Mouse (Mus musculus): ENCODE results near the gene Spp1. TPM values are rescaled to one million over a fixed set of nuclear protein-coding genes. Genes with fewer than 3 reads are reported as not detected.
A peak's percentile ranks its signal among the peaks of the same experiment; 100 is the strongest.

The Spp1 gene
- polyA plus RNA-seq, 1 experiment: 0.89 TPM

- Histone ChIP-seq H3K36me3 (ENCODE audit: control insufficient read depth, insufficient read depth, low read length) (no peaks in the 10 kb centered on the region), H3K4me3 (ENCODE audit: control insufficient read depth, low read depth, low read length) (no peak overlapping the region), H3K27me3 (ENCODE audit: control insufficient read depth, insufficient read depth, low read length) (no peaks in the 10 kb centered on the region), H3K4me1 (ENCODE audit: control insufficient read depth, insufficient read depth, low read length) (peaks cover 2% of the 10 kb centered on the region; the same call in 1 of the 2 replicates), H3K27ac (ENCODE audit: control insufficient read depth, insufficient read depth, low read depth, low read length) (no peak overlapping the region)
- TF ChIP-seq POLR2A (IDR thresholded peaks at IDR 0.05; ENCODE audit: control insufficient read depth, low read depth, low read length): no peak
- TF ChIP-seq CTCF (IDR thresholded peaks at IDR 0.05; ENCODE audit: control insufficient read depth, insufficient read depth, insufficient replicate concordance, low read depth, low read length): no peak
These were observed 30.4 kb downstream of the Spp1 start for GRCm38 (mm10) chr5:104465279-104465678.

- H3K4me3 ChIP-seq (ENCODE audit: control insufficient read depth, low read depth, low read length): peak overlapping the region; percentile 45
- no peak for TF ChIP-seq POLR2A (IDR thresholded peaks at IDR 0.05; ENCODE audit: control insufficient read depth, low read depth, low read length)
- no peak for TF ChIP-seq CTCF (IDR thresholded peaks at IDR 0.05; ENCODE audit: control insufficient read depth, insufficient read depth, insufficient replicate concordance, low read depth, low read length)
- H3K27ac ChIP-seq (ENCODE audit: control insufficient read depth, insufficient read depth, low read depth, low read length): no peak overlapping the region
- no peaks in the 10 kb centered on the region for H3K36me3 ChIP-seq (ENCODE audit: control insufficient read depth, insufficient read depth, low read length)
- H3K27me3 ChIP-seq (ENCODE audit: control insufficient read depth, insufficient read depth, low read length): no peaks in the 10 kb centered on the region
- peaks cover 2% of the 10 kb centered on the region for H3K4me1 ChIP-seq (ENCODE audit: control insufficient read depth, insufficient read depth, low read length)
These were observed 30.8 kb downstream of the Spp1 start for GRCm38 (mm10) chr5:104465731-104466130.

- no peak overlapping the region for H3K27ac ChIP-seq (ENCODE audit: control insufficient read depth, insufficient read depth, low read depth, low read length)
- no peaks in the 10 kb centered on the region for H3K36me3 ChIP-seq (ENCODE audit: control insufficient read depth, insufficient read depth, low read length)
- TF ChIP-seq POLR2A (IDR thresholded peaks at IDR 0.05; ENCODE audit: control insufficient read depth, low read depth, low read length): no peak
- no peak for TF ChIP-seq CTCF (IDR thresholded peaks at IDR 0.05; ENCODE audit: control insufficient read depth, insufficient read depth, insufficient replicate concordance, low read depth, low read length)
- no peak overlapping the region; the same call in 1 of the 2 replicates for H3K4me3 ChIP-seq (ENCODE audit: control insufficient read depth, low read depth, low read length)
- H3K27me3 ChIP-seq (ENCODE audit: control insufficient read depth, insufficient read depth, low read length): no peaks in the 10 kb centered on the region
- H3K4me1 ChIP-seq (ENCODE audit: control insufficient read depth, insufficient read depth, low read length): peaks cover 4% of the 10 kb centered on the region
These were observed 31.9 kb downstream of the Spp1 start for GRCm38 (mm10) chr5:104466816-104467215.

GRCm38 (mm10) chr5:104468586-104468985, 33.7 kb downstream of the Spp1 start:
- peaks cover 6% of the 10 kb centered on the region for H3K4me1 ChIP-seq (ENCODE audit: control insufficient read depth, insufficient read depth, low read length)
- H3K36me3 ChIP-seq (ENCODE audit: control insufficient read depth, insufficient read depth, low read length): no peaks in the 10 kb centered on the region
- TF ChIP-seq POLR2A (IDR thresholded peaks at IDR 0.05; ENCODE audit: control insufficient read depth, low read depth, low read length) (no peak), CTCF (IDR thresholded peaks at IDR 0.05; ENCODE audit: control insufficient read depth, insufficient read depth, insufficient replicate concordance, low read depth, low read length) (no peak)
- H3K27me3 ChIP-seq (ENCODE audit: control insufficient read depth, insufficient read depth, low read length): no peaks in the 10 kb centered on the region
- no peak overlapping the region for H3K4me3 ChIP-seq (ENCODE audit: control insufficient read depth, low read depth, low read length)
- H3K27ac ChIP-seq (ENCODE audit: control insufficient read depth, insufficient read depth, low read depth, low read length): no peak overlapping the region

GRCm38 (mm10) chr5:104470981-104471391, 36.1 kb downstream of the Spp1 start:
- Histone ChIP-seq H3K27ac (ENCODE audit: control insufficient read depth, insufficient read depth, low read depth, low read length) (no peak overlapping the region), H3K36me3 (ENCODE audit: control insufficient read depth, insufficient read depth, low read length) (no peaks in the 10 kb centered on the region), H3K4me1 (ENCODE audit: control insufficient read depth, insufficient read depth, low read length) (peaks cover 4% of the 10 kb centered on the region), H3K4me3 (ENCODE audit: control insufficient read depth, low read depth, low read length) (no peak overlapping the region), H3K27me3 (ENCODE audit: control insufficient read depth, insufficient read depth, low read length) (no peaks in the 10 kb centered on the region)
- TF ChIP-seq POLR2A (IDR thresholded peaks at IDR 0.05; ENCODE audit: control insufficient read depth, low read depth, low read length) (no peak), CTCF (IDR thresholded peaks at IDR 0.05; ENCODE audit: control insufficient read depth, insufficient read depth, insufficient replicate concordance, low read depth, low read length) (no peak)

- no peak overlapping the region for H3K27ac ChIP-seq (ENCODE audit: control insufficient read depth, insufficient read depth, low read depth, low read length)
- no peaks in the 10 kb centered on the region for H3K27me3 ChIP-seq (ENCODE audit: control insufficient read depth, insufficient read depth, low read length)
- H3K4me3 ChIP-seq (ENCODE audit: control insufficient read depth, low read depth, low read length): no peak overlapping the region
- H3K36me3 ChIP-seq (ENCODE audit: control insufficient read depth, insufficient read depth, low read length): no peaks in the 10 kb centered on the region
- peaks cover 4% of the 10 kb centered on the region for H3K4me1 ChIP-seq (ENCODE audit: control insufficient read depth, insufficient read depth, low read length)
- TF ChIP-seq CTCF (IDR thresholded peaks at IDR 0.05; ENCODE audit: control insufficient read depth, insufficient read depth, insufficient replicate concordance, low read depth, low read length): no peak
- TF ChIP-seq POLR2A (IDR thresholded peaks at IDR 0.05; ENCODE audit: control insufficient read depth, low read depth, low read length): no peak
These were observed 37.5 kb downstream of the Spp1 start for GRCm38 (mm10) chr5:104472371-104472770.

GRCm38 (mm10) chr5:104480367-104480766, 45.4 kb downstream of the Spp1 start:
- Histone ChIP-seq H3K36me3 (ENCODE audit: control insufficient read depth, insufficient read depth, low read length) (no peaks in the 10 kb centered on the region), H3K4me1 (ENCODE audit: control insufficient read depth, insufficient read depth, low read length) (no peaks in the 10 kb centered on the region; the same call in 1 of the 2 replicates), H3K27me3 (ENCODE audit: control insufficient read depth, insufficient read depth, low read length) (no peaks in the 10 kb centered on the region), H3K27ac (ENCODE audit: control insufficient read depth, insufficient read depth, low read depth, low read length) (no peak overlapping the region), H3K4me3 (ENCODE audit: control insufficient read depth, low read depth, low read length) (peak overlapping the region; percentile 73)
- no peak for TF ChIP-seq POLR2A (IDR thresholded peaks at IDR 0.05; ENCODE audit: control insufficient read depth, low read depth, low read length)
- TF ChIP-seq CTCF (IDR thresholded peaks at IDR 0.05; ENCODE audit: control insufficient read depth, insufficient read depth, insufficient replicate concordance, low read depth, low read length): no peak

GRCm38 (mm10) chr5:104482856-104483255, 47.9 kb downstream of the Spp1 start:
- H3K4me1 ChIP-seq (ENCODE audit: control insufficient read depth, insufficient read depth, low read length): no peaks in the 10 kb centered on the region; the same call in 1 of the 2 replicates
- no peaks in the 10 kb centered on the region for H3K36me3 ChIP-seq (ENCODE audit: control insufficient read depth, insufficient read depth, low read length)
- H3K4me3 ChIP-seq (ENCODE audit: control insufficient read depth, low read depth, low read length): no peak overlapping the region
- no peak overlapping the region for H3K27ac ChIP-seq (ENCODE audit: control insufficient read depth, insufficient read depth, low read depth, low read length)
- TF ChIP-seq CTCF (IDR thresholded peaks at IDR 0.05; ENCODE audit: control insufficient read depth, insufficient read depth, insufficient replicate concordance, low read depth, low read length) (no peak), POLR2A (IDR thresholded peaks at IDR 0.05; ENCODE audit: control insufficient read depth, low read depth, low read length) (no peak)
- no peaks in the 10 kb centered on the region for H3K27me3 ChIP-seq (ENCODE audit: control insufficient read depth, insufficient read depth, low read length)

Other genes with a start within 250 kb of the Spp1 start
- not detected in 2 replicates for gene Dmp1, start 232.5 kb upstream of the Spp1 start, polyA plus RNA-seq (2012; rRNA removed)
- 0.14 TPM in 1 of 2 replicates, not detected in the other for gene Ibsp, start 135.9 kb upstream of the Spp1 start, polyA plus RNA-seq (2012; rRNA removed)
- gene Mepe, start 109.8 kb upstream of the Spp1 start, polyA plus RNA-seq (2012; rRNA removed): 0.06 TPM in 1 of 2 replicates, not detected in the other
- gene Pkd2, start 24.3 kb downstream of the Spp1 start, polyA plus RNA-seq (2012; rRNA removed): 6.8 and 8.6 TPM in 2 replicates
- gene BC005561, start 73.2 kb downstream of the Spp1 start, polyA plus RNA-seq (2012; rRNA removed): 2.8 and 3.2 TPM in 2 replicates